Mouse (Mus musculus): Measurements from ENCODE around the gene Gm29776. TPM values are rescaled to one million over a fixed set of nuclear protein-coding genes. Genes with fewer than 3 reads are reported as not detected.

Gene Gm29776
- polyA plus RNA-seq, 1 experiment from 2014 or later = 0.14 TPM

DNA sequence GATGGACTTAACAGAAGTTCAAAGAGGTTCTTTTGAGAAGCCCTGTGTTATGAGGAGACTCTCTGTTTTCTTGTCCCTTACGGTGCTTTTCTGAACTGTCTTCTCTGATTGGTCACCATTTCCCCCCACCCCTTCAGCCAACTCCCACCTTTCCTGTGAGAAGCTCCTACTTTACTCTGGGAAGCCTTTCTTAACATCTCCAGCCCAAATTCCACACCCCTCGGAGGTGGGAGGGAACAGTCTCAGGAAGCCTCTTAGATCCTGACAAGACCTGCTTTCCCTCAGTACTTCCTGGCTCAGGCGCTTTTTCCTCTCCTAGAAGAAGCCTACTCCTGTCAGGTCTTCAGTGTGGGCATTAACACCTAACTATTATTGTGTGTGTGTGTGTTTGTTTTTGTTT is 953 bp upstream of the Gm29776 start:
- Histone ChIP-seq H3K4me3 (replicated peaks; ENCODE audit: low read length) (no peak overlapping the region), H3K4me2 (ENCODE audit: low read length) (no peak overlapping the region), H3K9ac (replicated peaks; ENCODE audit: low read depth, low read length) (no peak overlapping the region), H3K9me3 (ENCODE audit: control insufficient read depth, low read length) (no peaks in the 10 kb centered on the region), H3K27me3 (replicated peaks; ENCODE audit: control insufficient read depth, insufficient read depth, low read length) (0 out of 2 replicates have a peak, but pooled peaks cover 2% of the 10 kb centered on the region), H3K27ac (ENCODE audit: low read length) (no peak overlapping the region), H3K36me3 (ENCODE audit: control insufficient read depth, insufficient read depth) (no peaks in the 10 kb centered on the region), H3K4me1 (replicated peaks; ENCODE audit: control insufficient read depth, insufficient read depth, low read length) (no peaks in the 10 kb centered on the region)
- no peak for ATAC-seq
- 64% methylated on average over 3 of the region's 3 CpGs for WGBS

DNA sequence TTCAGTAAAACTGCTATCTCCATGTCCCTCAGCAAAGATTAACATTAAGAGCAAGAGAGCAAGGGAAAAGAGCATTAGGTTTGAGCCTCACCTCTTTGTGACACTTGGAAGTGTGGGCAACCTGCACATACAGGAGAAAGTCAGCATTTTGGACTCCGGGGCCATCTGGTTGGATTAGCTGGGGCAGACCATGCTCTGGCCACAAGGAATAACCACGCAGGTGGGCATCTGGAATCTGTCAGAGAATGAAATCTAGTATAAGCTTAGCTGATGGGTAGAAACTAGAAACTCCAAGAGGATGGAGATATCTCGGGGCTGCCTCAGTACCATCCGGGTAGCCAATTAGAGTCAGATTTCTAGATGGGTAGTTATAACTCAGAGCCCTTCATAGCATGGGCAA is 1.9 kb downstream of the Gm29776 start:
- WGBS = 88% methylated on average over 4 of the region's 4 CpGs

DNA sequence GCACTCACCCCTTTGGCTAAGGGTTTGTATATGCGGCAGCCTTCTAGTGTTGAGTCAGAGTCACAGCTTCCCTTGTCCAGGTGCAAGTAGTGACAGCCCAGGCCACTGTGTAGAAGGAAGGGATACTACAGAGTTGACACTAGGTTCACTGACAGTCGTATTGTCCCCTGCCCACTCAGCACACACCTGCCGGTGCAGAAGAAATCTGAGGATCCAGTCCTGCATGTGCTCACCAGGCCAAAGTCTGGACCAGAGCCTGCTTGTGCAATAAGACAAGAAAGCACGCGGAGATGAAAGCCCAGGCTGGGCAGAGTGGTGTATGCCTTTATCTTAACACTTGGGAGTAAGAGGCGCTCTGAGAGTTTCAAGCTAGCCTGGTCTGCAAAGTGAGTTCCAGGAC is 3.6 kb downstream of the Gm29776 start:
- ATAC-seq = no peak
- WGBS = 80% methylated on average over 6 of the region's 6 CpGs
- no peaks in the 10 kb centered on the region for H3K27me3 ChIP-seq (replicated peaks; ENCODE audit: control insufficient read depth, insufficient read depth, low read length)
- no peak overlapping the region for H3K27ac ChIP-seq (ENCODE audit: low read length)
- no peak overlapping the region for H3K4me3 ChIP-seq (replicated peaks; ENCODE audit: low read length)
- H3K4me1 ChIP-seq (replicated peaks; ENCODE audit: control insufficient read depth, insufficient read depth, low read length) = no peaks in the 10 kb centered on the region
- H3K9me3 ChIP-seq (ENCODE audit: control insufficient read depth, low read length) = no peaks in the 10 kb centered on the region
- no peak overlapping the region for H3K9ac ChIP-seq (replicated peaks; ENCODE audit: low read depth, low read length)
- peaks cover 10% of the 10 kb centered on the region for H3K36me3 ChIP-seq (ENCODE audit: control insufficient read depth, insufficient read depth)
- H3K4me2 ChIP-seq (ENCODE audit: low read length) = no peak overlapping the region

More for the DNA sequence above, 1.9 kb downstream of the Gm29776 start:
- Histone ChIP-seq H3K4me2 (ENCODE audit: low read length) (no peak overlapping the region), H3K4me1 (replicated peaks; ENCODE audit: control insufficient read depth, insufficient read depth, low read length) (no peaks in the 10 kb centered on the region), H3K9ac (replicated peaks; ENCODE audit: low read depth, low read length) (no peak overlapping the region), H3K9me3 (ENCODE audit: control insufficient read depth, low read length) (no peaks in the 10 kb centered on the region), H3K27ac (ENCODE audit: low read length) (no peak overlapping the region), H3K4me3 (replicated peaks; ENCODE audit: low read length) (no peak overlapping the region), H3K36me3 (ENCODE audit: control insufficient read depth, insufficient read depth) (peaks cover 4% of the 10 kb centered on the region), H3K27me3 (replicated peaks; ENCODE audit: control insufficient read depth, insufficient read depth, low read length) (no peaks in the 10 kb centered on the region)
- no peak for ATAC-seq

DNA sequence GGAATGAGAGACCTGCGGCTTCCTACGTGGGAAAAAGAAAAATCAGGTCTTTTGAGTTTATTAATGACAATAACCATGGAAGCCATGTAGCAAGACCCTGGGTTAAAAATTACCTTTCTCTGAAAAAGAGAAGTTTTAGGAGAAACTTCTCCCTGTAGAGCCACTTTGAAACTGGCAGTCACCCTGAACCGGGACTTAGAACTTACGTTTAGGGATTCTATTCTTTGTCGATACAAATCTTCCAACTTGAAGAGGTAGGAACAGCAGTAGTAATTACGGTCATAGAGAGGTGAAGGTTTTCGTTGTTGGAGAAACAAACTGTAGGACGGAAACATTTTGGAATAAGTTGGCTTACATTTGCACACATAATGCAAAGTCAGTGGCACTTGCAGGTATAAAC is 11.4 kb downstream of the Gm29776 start:
- H3K9ac ChIP-seq (replicated peaks; ENCODE audit: low read depth, low read length) = peak overlapping the region; percentile 60
- no peak for ATAC-seq
- H3K4me2 ChIP-seq (ENCODE audit: low read length) = peak overlapping the region; percentile 70
- H3K4me3 ChIP-seq (replicated peaks; ENCODE audit: low read length) = peak overlapping the region; percentile 92
- H3K9me3 ChIP-seq (ENCODE audit: control insufficient read depth, low read length) = no peaks in the 10 kb centered on the region
- H3K27me3 ChIP-seq (replicated peaks; ENCODE audit: control insufficient read depth, insufficient read depth, low read length) = no peaks in the 10 kb centered on the region
- H3K36me3 ChIP-seq (ENCODE audit: control insufficient read depth, insufficient read depth) = peaks cover 13% of the 10 kb centered on the region; the same call in 1 of the 2 replicates
- H3K27ac ChIP-seq (ENCODE audit: low read length) = peak overlapping the region; percentile 52; the same call in 1 of the 2 replicates
- WGBS = 5% methylated on average over 8 of the region's 8 CpGs
- H3K4me1 ChIP-seq (replicated peaks; ENCODE audit: control insufficient read depth, insufficient read depth, low read length) = peaks cover 29% of the 10 kb centered on the region

DNA sequence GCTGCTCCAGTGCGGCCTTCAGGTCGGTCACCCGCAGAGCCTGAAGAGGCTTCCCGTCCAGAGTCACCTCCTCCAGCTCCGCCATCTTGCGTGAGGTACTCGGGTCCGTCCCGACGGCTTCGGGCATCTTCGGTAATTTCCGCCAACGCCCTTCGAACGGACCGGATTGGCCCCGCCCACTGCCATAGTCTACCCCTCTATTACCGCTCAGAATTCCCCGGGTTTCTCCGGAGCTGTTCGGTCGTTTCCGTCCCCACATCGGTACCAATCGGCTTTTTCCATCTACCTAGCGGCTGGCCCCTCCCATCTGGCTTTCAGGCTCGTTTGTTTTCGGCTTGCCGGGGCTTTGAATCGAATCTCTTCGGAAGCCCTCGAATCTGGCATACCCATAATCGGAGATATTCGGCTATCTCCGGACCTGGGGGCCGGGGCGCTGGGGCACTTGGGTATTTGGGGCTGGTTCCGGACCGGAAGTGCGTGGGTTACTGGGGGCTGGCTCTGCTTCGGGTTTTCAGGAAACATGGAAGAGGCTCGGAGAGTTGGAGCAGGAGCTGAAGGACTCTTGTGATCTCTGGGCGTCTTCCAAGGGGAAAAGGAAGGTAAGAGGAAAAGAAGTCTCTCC is 12.0 kb downstream of the Gm29776 start, which contains the start of gene Acin1:
Acin1 (minus strand) TSS at position 410 of the 622 bp plus-strand sequence.
- Histone ChIP-seq H3K4me2 (ENCODE audit: low read length) (peak within 1 kb of the TSS; percentile 92), H3K4me1 (replicated peaks; ENCODE audit: control insufficient read depth, insufficient read depth, low read length) (peaks cover 29% of the 10 kb centered on the region), H3K27ac (ENCODE audit: low read length) (peak within 1 kb of the TSS; percentile 94), H3K9me3 (ENCODE audit: control insufficient read depth, low read length) (no peaks in the 10 kb centered on the region), H3K36me3 (ENCODE audit: control insufficient read depth, insufficient read depth) (peaks cover 13% of the 10 kb centered on the region; the same call in 1 of the 2 replicates), H3K4me3 (replicated peaks; ENCODE audit: low read length) (peak within 1 kb of the TSS; percentile 92), H3K9ac (replicated peaks; ENCODE audit: low read depth, low read length) (peak within 1 kb of the TSS; percentile 90), H3K27me3 (replicated peaks; ENCODE audit: control insufficient read depth, insufficient read depth, low read length) (no peaks in the 10 kb centered on the region)
- peak; percentile 98 for ATAC-seq
- under 1% methylated on average over 44 of the region's 44 CpGs for WGBS

DNA sequence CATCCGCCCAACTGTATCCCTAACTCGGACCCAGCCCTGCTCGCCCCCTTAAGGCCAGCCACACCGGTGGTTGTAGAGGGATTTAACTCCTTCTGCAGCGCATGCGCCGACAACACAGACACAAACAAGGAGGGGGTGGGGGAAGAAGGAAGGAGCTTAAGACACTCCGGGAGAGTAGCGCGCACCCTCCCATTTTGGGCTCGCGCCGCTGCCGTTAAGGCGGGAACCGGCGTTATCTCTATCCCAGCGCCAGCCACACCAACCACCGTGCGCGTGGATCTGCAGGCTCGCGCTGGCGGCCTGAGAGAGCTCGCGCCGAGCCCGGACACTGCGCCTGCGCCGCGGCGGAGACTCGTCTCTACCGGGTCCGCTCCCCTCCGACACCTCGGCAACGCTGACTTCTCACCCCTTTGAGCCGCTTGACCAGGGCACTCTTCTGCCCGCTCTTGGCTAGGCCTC is 12.5 kb downstream of the Gm29776 start, which contains the start of gene 1700123O20Rik:
1700123O20Rik (plus strand) TSS at position 154 of the 459 bp plus-strand sequence.
- peaks cover 29% of the 10 kb centered on the region for H3K4me1 ChIP-seq (replicated peaks; ENCODE audit: control insufficient read depth, insufficient read depth, low read length)
- H3K9ac ChIP-seq (replicated peaks; ENCODE audit: low read depth, low read length) = peak within 1 kb of the TSS; percentile 90
- H3K36me3 ChIP-seq (ENCODE audit: control insufficient read depth, insufficient read depth) = peaks cover 13% of the 10 kb centered on the region; the same call in 1 of the 2 replicates
- H3K27ac ChIP-seq (ENCODE audit: low read length) = peak within 1 kb of the TSS; percentile 94
- ATAC-seq = peak; percentile 65
- peak within 1 kb of the TSS; percentile 92 for H3K4me2 ChIP-seq (ENCODE audit: low read length)
- H3K27me3 ChIP-seq (replicated peaks; ENCODE audit: control insufficient read depth, insufficient read depth, low read length) = no peaks in the 10 kb centered on the region
- H3K4me3 ChIP-seq (replicated peaks; ENCODE audit: low read length) = peak within 1 kb of the TSS; percentile 92
- H3K9me3 ChIP-seq (ENCODE audit: control insufficient read depth, low read length) = no peaks in the 10 kb centered on the region
- WGBS = under 1% methylated on average over 41 of the region's 41 CpGs

DNA sequence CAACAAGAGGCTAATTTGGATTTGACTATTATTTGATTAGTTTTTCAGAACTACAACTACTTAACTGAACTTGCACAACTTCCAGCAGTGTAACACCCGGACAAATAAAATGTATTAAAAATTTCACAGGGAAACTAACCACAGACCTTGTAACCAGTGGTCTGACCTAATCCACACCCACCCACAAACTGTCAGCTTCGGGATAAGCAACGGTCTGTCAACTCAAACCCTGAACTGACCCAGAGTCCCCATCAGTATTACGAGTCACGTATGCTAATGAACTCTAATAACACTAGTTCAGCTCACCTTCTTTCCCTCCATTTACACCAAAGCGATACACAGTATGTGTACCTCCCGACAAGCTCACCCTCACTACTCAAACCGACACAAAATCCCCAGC is 13.2 kb downstream of the Gm29776 start:
- Histone ChIP-seq H3K27ac (ENCODE audit: low read length) (no peak overlapping the region), H3K36me3 (ENCODE audit: control insufficient read depth, insufficient read depth) (peaks cover 11% of the 10 kb centered on the region; the same call in 1 of the 2 replicates), H3K4me3 (replicated peaks; ENCODE audit: low read length) (peak overlapping the region; percentile 92), H3K27me3 (replicated peaks; ENCODE audit: control insufficient read depth, insufficient read depth, low read length) (no peaks in the 10 kb centered on the region), H3K4me1 (replicated peaks; ENCODE audit: control insufficient read depth, insufficient read depth, low read length) (peaks cover 29% of the 10 kb centered on the region), H3K4me2 (ENCODE audit: low read length) (peak overlapping the region; percentile 92), H3K9ac (replicated peaks; ENCODE audit: low read depth, low read length) (peak overlapping the region; percentile 90), H3K9me3 (ENCODE audit: control insufficient read depth, low read length) (no peaks in the 10 kb centered on the region)
- WGBS = 12% methylated on average over 8 of the region's 8 CpGs
- ATAC-seq = no peak

DNA sequence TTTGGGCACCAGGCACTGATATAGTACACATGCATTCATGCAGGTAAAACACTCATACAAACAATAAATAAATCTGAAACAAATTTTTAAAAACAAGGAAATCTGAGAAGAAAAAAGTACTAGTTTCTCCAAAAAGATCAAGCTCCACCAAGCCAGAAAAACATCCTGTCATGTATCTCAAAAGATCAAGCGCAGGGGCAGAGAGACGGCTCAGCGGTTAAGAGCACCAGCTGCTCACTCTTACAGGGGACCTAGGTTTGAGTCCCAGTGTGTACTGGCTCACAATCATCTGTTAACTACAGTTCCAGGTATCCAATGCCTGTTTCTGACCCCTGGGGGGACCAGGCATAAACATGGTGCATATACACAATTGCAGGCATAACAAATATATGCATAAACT is 16.2 kb downstream of the Gm29776 start:
- H3K27ac ChIP-seq (ENCODE audit: low read length) = no peak overlapping the region
- no peak overlapping the region for H3K9ac ChIP-seq (replicated peaks; ENCODE audit: low read depth, low read length)
- peaks cover 16% of the 10 kb centered on the region for H3K4me1 ChIP-seq (replicated peaks; ENCODE audit: control insufficient read depth, insufficient read depth, low read length)
- no peak overlapping the region for H3K4me2 ChIP-seq (ENCODE audit: low read length)
- no peaks in the 10 kb centered on the region for H3K27me3 ChIP-seq (replicated peaks; ENCODE audit: control insufficient read depth, insufficient read depth, low read length)
- peaks cover 11% of the 10 kb centered on the region for H3K36me3 ChIP-seq (ENCODE audit: control insufficient read depth, insufficient read depth)
- no peak overlapping the region for H3K4me3 ChIP-seq (replicated peaks; ENCODE audit: low read length)
- WGBS = 83% methylated on average over 3 of the region's 3 CpGs
- no peaks in the 10 kb centered on the region for H3K9me3 ChIP-seq (ENCODE audit: control insufficient read depth, low read length)
- ATAC-seq = no peak

DNA sequence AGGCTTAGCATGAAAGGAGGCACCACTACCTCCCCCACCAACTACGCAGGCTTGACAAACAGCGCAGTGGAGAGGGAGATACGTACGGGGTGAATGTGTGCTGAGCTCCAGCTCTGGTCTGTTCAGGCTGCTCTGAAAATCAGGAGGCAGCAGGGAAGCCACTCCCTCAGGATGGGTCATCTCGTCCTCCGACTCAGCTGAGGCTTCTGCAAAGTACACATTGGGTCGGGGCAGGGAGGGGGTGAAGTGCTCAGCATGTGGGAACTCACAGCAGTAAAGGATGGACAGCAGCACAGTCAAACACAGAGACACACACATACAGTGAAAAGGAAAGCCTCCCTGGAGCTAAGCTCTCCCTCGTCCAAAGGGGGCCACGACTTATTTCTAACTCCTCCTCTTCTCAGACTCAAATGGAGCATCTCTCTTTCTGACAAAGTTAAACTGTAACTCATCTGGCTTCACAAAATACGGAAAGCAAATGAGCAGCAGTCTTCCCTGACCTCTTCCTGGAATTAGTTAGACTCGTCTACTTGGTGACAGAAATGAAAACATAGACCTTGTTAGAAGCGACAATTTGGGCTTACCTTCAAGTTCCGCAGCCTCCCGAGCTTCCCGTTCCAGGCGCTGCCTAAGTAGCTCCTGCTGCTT is 19.9 kb downstream of the Gm29776 start:
- H3K9ac ChIP-seq (replicated peaks; ENCODE audit: low read depth, low read length) = no peak overlapping the region
- H3K27ac ChIP-seq (ENCODE audit: low read length) = no peak overlapping the region
- H3K36me3 ChIP-seq (ENCODE audit: control insufficient read depth, insufficient read depth) = peaks cover 17% of the 10 kb centered on the region
- no peaks in the 10 kb centered on the region for H3K9me3 ChIP-seq (ENCODE audit: control insufficient read depth, low read length)
- no peak overlapping the region for H3K4me3 ChIP-seq (replicated peaks; ENCODE audit: low read length)
- H3K4me1 ChIP-seq (replicated peaks; ENCODE audit: control insufficient read depth, insufficient read depth, low read length) = 0 out of 2 replicates have a peak, but pooled peaks cover 2% of the 10 kb centered on the region
- no peak overlapping the region for H3K4me2 ChIP-seq (ENCODE audit: low read length)
- no peaks in the 10 kb centered on the region for H3K27me3 ChIP-seq (replicated peaks; ENCODE audit: control insufficient read depth, insufficient read depth, low read length)
- no peak for ATAC-seq
- 89% methylated on average over 16 of the region's 16 CpGs for WGBS

All from forebrain, embryonic 16.5 days (tissue).